Mouse (Mus musculus): ENCODE measurements around the gene Pccb.

- TF ChIP-seq EP300 (IDR thresholded peaks at IDR 0.05) (no peak), CTCF (IDR thresholded peaks at IDR 0.05) (no peak)
Observed at GRCm38 (mm10) chr9:100962903-100963427, 71.7 kb downstream of the Pccb start.

All from lung, postnatal 0 days (tissue).